Mouse (Mus musculus): Measurements from ENCODE around the gene Dnah8.

The Dnah8 gene

DNA sequence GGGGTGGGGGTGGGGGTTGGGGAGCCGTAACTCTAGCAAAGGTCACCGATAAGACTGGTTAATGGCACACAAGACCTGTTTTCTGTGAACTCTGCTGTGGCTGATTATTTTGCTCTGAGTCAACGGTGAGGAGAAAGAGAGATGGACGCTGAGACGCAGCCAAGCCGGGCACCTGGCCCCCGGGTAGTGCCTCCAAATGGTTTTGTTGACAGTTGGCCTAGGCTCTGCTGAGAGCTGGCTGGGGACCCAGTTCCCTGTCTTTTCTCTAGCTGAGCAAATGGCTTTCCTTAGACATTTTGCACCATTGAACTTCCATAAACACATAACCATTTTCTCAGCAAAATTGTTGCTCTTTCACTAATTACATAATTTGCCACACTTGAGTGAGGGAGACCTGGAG, 253.3 kb downstream of the Dnah8 start:
- DNase-seq (ENCODE audit: low spot score in 2 of 2), result no peak

DNA sequence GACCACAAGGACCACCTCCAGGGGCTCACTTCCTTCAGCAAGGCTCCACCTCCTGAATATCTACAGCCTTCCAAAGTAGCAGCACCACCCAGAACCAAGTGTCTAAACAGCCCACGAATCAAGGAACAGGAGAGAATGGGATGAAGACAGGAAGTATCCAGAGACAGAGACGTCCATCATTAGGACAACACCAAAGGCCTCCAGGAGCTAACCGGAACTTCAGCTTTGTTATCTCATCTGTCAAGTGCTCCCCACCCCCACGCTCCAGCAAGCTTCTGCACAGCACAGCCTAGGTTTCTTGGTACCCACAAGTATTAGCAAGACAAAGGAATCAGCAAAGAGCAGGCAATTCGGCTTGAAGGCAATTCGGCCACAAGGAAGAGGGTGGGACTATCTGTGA, 254.5 kb downstream of the Dnah8 start:
- no peak for DNase-seq (ENCODE audit: low spot score in 2 of 2)

GRCm38 (mm10) chr17:30880391-30880790, 256.2 kb downstream of the Dnah8 start:
- DNase-seq (ENCODE audit: low spot score in 2 of 2), result no peak

- DNase-seq (ENCODE audit: low spot score in 2 of 2), result no peak
Measured at GRCm38 (mm10) chr17:30881001-30881400, 256.8 kb downstream of the Dnah8 start.

DNA sequence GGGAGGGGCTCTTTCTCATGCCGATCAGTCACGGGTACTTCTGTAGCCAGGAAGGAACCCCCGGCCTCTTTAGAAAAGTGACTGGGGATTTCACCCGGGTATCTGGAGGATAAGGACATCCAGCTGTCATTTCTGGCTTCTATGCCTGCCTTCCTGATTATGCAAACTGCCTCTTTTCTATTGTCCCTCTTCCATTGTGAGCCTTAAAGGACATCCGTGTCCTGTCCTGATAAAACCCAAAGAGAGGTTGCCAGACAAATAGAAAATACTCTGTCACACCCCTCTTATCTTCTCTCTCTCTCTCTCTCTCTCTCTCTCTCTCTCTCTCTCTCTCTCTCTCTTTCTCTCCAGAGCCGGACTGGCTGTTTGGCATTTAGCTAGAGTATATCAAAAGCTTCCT, 258.1 kb downstream of the Dnah8 start:
- DNase-seq (ENCODE audit: low spot score in 2 of 2), result no peak

- DNase-seq (ENCODE audit: low spot score in 2 of 2), result no peak
Measured at GRCm38 (mm10) chr17:30883534-30883933, 259.4 kb downstream of the Dnah8 start.

GRCm38 (mm10) chr17:30892086-30892485, 267.9 kb downstream of the Dnah8 start:
- DNase-seq (ENCODE audit: low spot score in 2 of 2), result no peak

DNA sequence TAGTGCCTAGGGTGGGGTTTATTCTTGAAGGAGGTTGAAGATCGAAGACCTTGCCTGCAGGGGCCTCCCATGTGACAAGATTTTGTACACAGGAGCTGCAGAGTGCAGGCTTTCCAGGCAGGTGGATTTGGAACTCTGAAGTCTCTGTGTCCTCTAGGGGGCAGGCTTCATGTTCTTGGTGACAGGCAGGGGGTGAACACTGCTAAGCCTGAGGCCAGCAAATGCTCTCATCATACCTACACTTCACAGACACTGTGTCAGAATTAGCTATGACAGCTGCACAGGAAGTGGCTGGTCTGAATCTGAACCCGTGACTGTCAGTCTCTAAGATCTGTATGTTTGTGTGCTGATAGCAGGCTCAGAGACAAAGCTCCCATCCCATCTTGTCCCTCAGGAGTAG, 268.6 kb downstream of the Dnah8 start:
- DNase-seq (ENCODE audit: low spot score in 2 of 2), result no peak

DNA sequence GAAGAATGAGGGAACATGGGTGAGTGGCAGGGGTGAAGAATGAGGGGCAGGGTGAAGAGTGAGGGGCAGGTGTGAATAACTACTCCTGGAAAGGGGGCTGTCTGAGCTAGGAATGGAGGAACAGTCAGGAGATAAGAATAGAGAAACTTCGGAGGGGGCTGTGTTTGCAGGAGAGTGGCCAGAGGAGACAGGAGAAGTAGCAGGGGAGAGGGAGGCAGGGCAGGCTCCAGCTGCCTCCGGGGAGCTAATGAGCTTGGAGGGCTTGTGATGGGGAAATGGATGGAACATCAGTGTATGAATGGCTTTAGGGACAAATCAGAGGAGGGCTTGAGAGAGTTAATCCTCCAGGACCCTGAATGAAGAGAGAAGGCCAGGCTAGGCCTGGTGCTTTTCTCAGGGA, 272.9 kb downstream of the Dnah8 start:
- DNase-seq (ENCODE audit: low spot score in 2 of 2), result no peak

- no peak for DNase-seq (ENCODE audit: low spot score in 2 of 2)
Measured at GRCm38 (mm10) chr17:30901627-30902026, 277.5 kb downstream of the Dnah8 start, which contains the start of gene Glp1r. Gene Glp1r (plus strand): TSS chr17:30901817.

DNA sequence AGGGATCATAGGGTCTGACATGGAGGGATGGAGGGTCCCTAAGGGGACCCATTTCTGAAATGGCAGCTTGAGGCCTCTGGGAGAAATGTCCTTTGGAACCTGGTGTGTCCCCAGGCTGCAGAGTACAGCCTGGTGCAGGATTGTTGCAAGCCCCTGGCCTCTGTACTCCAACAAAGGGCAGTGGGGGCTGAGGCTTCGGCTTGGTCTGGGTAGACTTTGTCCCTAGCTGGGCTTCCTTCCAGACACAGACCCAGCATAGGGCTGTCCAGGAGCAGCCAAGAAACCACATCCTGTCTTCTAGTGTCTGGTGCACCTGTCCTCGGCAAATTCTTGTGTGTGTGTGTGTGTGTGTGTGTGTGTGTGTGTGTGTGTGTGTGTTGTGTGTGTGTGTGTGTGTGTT, 279.9 kb downstream of the Dnah8 start:
- no peak for DNase-seq (ENCODE audit: low spot score in 2 of 2)

- DNase-seq (ENCODE audit: low spot score in 2 of 2), result no peak
Measured at GRCm38 (mm10) chr17:30907577-30907976, 283.4 kb downstream of the Dnah8 start.

- no peak for DNase-seq (ENCODE audit: low spot score in 2 of 2)
Measured at GRCm38 (mm10) chr17:30910866-30911731, 286.9 kb downstream of the Dnah8 start.

- DNase-seq (ENCODE audit: low spot score in 2 of 2), result no peak
Measured at GRCm38 (mm10) chr17:30911732-30912088, 287.6 kb downstream of the Dnah8 start.

DNA sequence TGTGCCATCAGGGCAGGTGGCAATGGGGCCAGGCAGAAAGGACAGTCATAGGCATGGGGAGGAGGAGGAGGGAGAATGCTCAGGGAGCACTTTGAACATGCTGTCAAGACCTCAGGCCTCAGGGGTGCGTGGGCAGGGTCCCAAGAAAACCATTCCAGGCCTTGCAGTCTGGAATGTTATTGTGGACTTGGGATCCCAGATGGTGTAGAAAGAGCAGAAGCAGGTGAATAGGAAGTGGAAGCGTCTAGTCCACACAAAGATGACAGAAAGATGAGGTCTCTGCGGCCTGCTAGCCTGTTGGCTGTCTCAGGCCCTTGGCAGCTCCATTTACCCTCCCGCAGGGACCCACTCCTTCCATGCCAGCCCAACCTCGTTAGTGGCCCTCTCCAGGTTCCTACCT, 288.4 kb downstream of the Dnah8 start:
- no peak for DNase-seq (ENCODE audit: low spot score in 2 of 2)

DNA sequence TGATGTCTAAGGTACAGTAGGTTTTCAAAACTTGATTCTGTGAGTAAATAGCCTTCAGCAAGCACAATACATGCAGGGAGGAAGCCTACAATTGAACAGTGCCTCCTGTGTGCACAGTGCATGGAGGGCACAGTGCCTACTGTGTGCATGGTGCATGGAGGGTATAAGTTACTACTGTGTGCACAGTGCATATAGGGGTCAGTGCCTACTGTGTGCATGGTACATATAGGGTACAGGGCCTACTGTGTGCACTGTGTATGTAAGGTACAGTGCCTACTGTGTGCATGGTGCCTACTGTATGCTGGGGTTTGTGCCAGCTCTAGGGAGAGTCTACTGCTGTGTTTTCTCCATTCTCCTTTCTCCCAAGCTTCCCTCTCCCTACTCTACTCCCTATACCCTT, 290.1 kb downstream of the Dnah8 start:
- no peak for DNase-seq (ENCODE audit: low spot score in 2 of 2)

GRCm38 (mm10) chr17:30923566-30923965, 299.4 kb downstream of the Dnah8 start:
- no peak for DNase-seq (ENCODE audit: low spot score in 2 of 2)

Data from urinary bladder, postnatal 4 days (tissue).